Mouse (Mus musculus): ENCODE measurements at regions not wholly inside any gene's neighbourhood (a gene's known extent, or its start where the extent isn't known, plus 50 kb on each side); places are given as distances from the start of the nearest gene placed in this dataset.
A peak's percentile ranks its signal among the peaks of the same experiment; 100 is the strongest.

GRCm38 (mm10) chr5:80766591-80766990 is 253.3 kb upstream of the Adgrl3 start:
- no peak for DNase-seq (ENCODE audit: low spot score)

- no peak for DNase-seq (ENCODE audit: low spot score)
Observed at GRCm38 (mm10) chr5:80783892-80784291, 236.0 kb upstream of the Adgrl3 start.

GRCm38 (mm10) chr5:80784746-80785145 is 235.2 kb upstream of the Adgrl3 start:
- peak; percentile 16 for DNase-seq (ENCODE audit: low spot score)

- no peak for DNase-seq (ENCODE audit: low spot score)
Observed at GRCm38 (mm10) chr5:80791658-80792057, 228.3 kb upstream of the Adgrl3 start.

GRCm38 (mm10) chr5:80799777-80800176 is 220.2 kb upstream of the Adgrl3 start:
- DNase-seq (ENCODE audit: low spot score): no peak

GRCm38 (mm10) chr5:80812917-80813316 is 207.0 kb upstream of the Adgrl3 start:
- DNase-seq (ENCODE audit: low spot score): no peak

GRCm38 (mm10) chr5:80819208-80819607 is 200.7 kb upstream of the Adgrl3 start:
- DNase-seq (ENCODE audit: low spot score): no peak

- DNase-seq (ENCODE audit: low spot score): no peak
Observed at GRCm38 (mm10) chr5:80842531-80842930, 177.4 kb upstream of the Adgrl3 start.

- DNase-seq (ENCODE audit: low spot score): no peak
Observed at GRCm38 (mm10) chr5:80855034-80855433, 164.9 kb upstream of the Adgrl3 start.

- DNase-seq (ENCODE audit: low spot score): no peak
Observed at GRCm38 (mm10) chr5:80876600-80876999, 143.3 kb upstream of the Adgrl3 start.

GRCm38 (mm10) chr5:80898230-80898629 is 121.7 kb upstream of the Adgrl3 start:
- peak; percentile 6 for DNase-seq (ENCODE audit: low spot score)

GRCm38 (mm10) chr5:80908771-80909170 is 111.2 kb upstream of the Adgrl3 start:
- DNase-seq (ENCODE audit: low spot score): no peak

- DNase-seq (ENCODE audit: low spot score): no peak
Observed at GRCm38 (mm10) chr5:80938791-80939190, 81.1 kb upstream of the Adgrl3 start.

- no peak for DNase-seq (ENCODE audit: low spot score)
Observed at GRCm38 (mm10) chr5:80951861-80952599, 67.9 kb upstream of the Adgrl3 start.

GRCm38 (mm10) chr5:80952600-80953218 is 67.2 kb upstream of the Adgrl3 start:
- peak; percentile 22 for DNase-seq (ENCODE audit: low spot score)
